Comparison of ENCODE assay signal across 16 mouse cellular contexts in the genomic region with DNA sequence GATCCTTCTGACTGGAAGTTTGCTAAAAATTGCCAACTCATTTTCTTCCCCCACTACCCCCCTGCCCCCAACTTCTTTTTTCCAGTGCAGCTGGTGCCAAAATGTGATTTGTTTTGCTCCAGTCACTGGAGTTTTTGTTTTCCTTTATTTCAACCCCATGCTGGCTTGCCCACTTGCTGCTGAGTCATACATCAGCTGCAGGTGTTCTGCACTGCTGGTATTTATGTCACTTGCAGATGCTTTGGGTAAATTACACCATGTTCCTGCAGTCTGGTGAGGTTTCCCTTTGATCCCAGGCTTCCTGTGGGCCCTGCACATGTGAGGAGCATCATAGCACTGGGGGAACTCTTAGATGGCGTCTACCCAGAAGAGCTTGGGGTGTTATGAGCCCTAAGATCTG.
DNase-seq lines count a peak whose midpoint lies in the region; ATAC-seq and TF ChIP-seq lines count a peak whose summit lies in the region.
"Had no signal": no experiment of that assay in that cellular context is flagged by ENCODE, and none has a peak within 500 bp of the region (broad histone marks: within the 10 kb centered on the region; RNA-seq: fewer than 3 reads in every experiment).

No protein-coding gene starts in this region.

- 0 out of 2 replicates have a peak, but pooled peaks have one; percentile 27 for ATAC-seq in midbrain, embryonic 11.5 days (ENCODE audit: low FRiP score)
- no peak for ATAC-seq in midbrain, postnatal 0 days (ENCODE audit: low FRiP score)

- H3K36me3 ChIP-seq in midbrain, embryonic 11.5 days (ENCODE audit: control insufficient read depth, insufficient read depth, low read length): no peaks in the 10 kb centered on the region
- no peaks in the 10 kb centered on the region for H3K36me3 ChIP-seq in midbrain, postnatal 0 days (ENCODE audit: insufficient read depth, low read length)
- H3K36me3 ChIP-seq in kidney, adult 2 months (ENCODE audit: control insufficient read depth, insufficient read depth, low read length): no peaks in the 10 kb centered on the region
- H3K36me3 ChIP-seq: heart, embryonic 12.5 days; hindbrain, embryonic 12.5 days; limb, embryonic 15.5 days had no signal

- no peak overlapping the region for H3K9ac ChIP-seq in midbrain, embryonic 11.5 days (ENCODE audit: low read length)
- H3K9ac ChIP-seq in midbrain, postnatal 0 days (replicated peaks; ENCODE audit: low read length, poor library complexity, severe bottlenecking): no peak overlapping the region
- H3K9ac ChIP-seq: heart, embryonic 12.5 days; hindbrain, embryonic 12.5 days; limb, embryonic 15.5 days had no signal

- no peak overlapping the region for H3K27ac ChIP-seq in midbrain, embryonic 11.5 days (ENCODE audit: low read depth, low read length)
- H3K27ac ChIP-seq in midbrain, postnatal 0 days (ENCODE audit: low read depth, low read length): no peak overlapping the region
- H3K27ac ChIP-seq in kidney, adult 2 months (ENCODE audit: insufficient read depth, low read depth, low read length): no peak overlapping the region
- H3K27ac ChIP-seq: hindbrain, embryonic 12.5 days; kidney, postnatal 0 days; limb, embryonic 15.5 days had no signal

- no peak overlapping the region for H3K4me3 ChIP-seq in midbrain, embryonic 11.5 days (ENCODE audit: low read depth, low read length)
- no peak overlapping the region for H3K4me3 ChIP-seq in midbrain, postnatal 0 days (ENCODE audit: low read depth, low read length)
- H3K4me3 ChIP-seq in kidney, adult 2 months (ENCODE audit: insufficient read depth, low read depth, low read length): no peak overlapping the region
- H3K4me3 ChIP-seq: heart, embryonic 12.5 days; hindbrain, embryonic 12.5 days; limb, embryonic 15.5 days had no signal

- no peak for TF ChIP-seq POLR2A in kidney, adult 2 months (IDR thresholded peaks at IDR 0.05; ENCODE audit: low read depth, low read length)

- no peak overlapping the region for H3K4me2 ChIP-seq in midbrain, embryonic 11.5 days
- H3K4me2 ChIP-seq in midbrain, postnatal 0 days (ENCODE audit: low read depth, low read length, poor library complexity, severe bottlenecking): no peak overlapping the region
- H3K4me2 ChIP-seq: heart, embryonic 12.5 days; hindbrain, embryonic 12.5 days; limb, embryonic 15.5 days had no signal

- no peaks in the 10 kb centered on the region for H3K9me3 ChIP-seq in midbrain, embryonic 11.5 days (ENCODE audit: control insufficient read depth, low read length)
- H3K9me3 ChIP-seq in midbrain, postnatal 0 days (ENCODE audit: low read length): no peaks in the 10 kb centered on the region
- H3K9me3 ChIP-seq: heart, embryonic 12.5 days; hindbrain, embryonic 12.5 days; limb, embryonic 15.5 days had no signal

- no peak for TF ChIP-seq CTCF in midbrain, postnatal 0 days (IDR thresholded peaks at IDR 0.05)
- no peak for TF ChIP-seq CTCF in kidney, adult 2 months (conservative IDR thresholded peaks at IDR 0.05; ENCODE audit: insufficient read depth, insufficient read length, low read depth, low read length)

- DNase-seq in midbrain, embryonic 11.5 days (ENCODE audit: low spot score, missing footprints): no peak
- no peak for DNase-seq in midbrain, postnatal 0 days (ENCODE audit: low spot score)
- DNase-seq in embryo, embryonic 10 days (ENCODE audit: low spot score): peak; percentile 22
- DNase-seq in hindlimb bud, embryonic 11.5 days (ENCODE audit: extremely low spot score, low read depth, low spot score): peak; percentile 41
- DNase-seq in right cerebral cortex, postnatal 36 days (ENCODE audit: low spot score in 2 of 2): peak; percentile 1
- DNase-seq in layer of hippocampus, postnatal 14 days (ENCODE audit: low spot score in 2 of 2): no peak
- DNase-seq in kidney, adult 2 months: no peak
- DNase-seq: adrenal gland, postnatal 25 days; cerebellum, postnatal 25 days; gastrocnemius, postnatal 36 days; lung, adult 2 months; spleen, adult 18-20 months had no signal

- no peaks in the 10 kb centered on the region for H3K27me3 ChIP-seq in midbrain, embryonic 11.5 days (ENCODE audit: control insufficient read depth, insufficient read depth, low read length)
- H3K27me3 ChIP-seq in midbrain, postnatal 0 days (ENCODE audit: insufficient read depth, low read length): no peaks in the 10 kb centered on the region
- H3K27me3 ChIP-seq in kidney, adult 2 months (replicated peaks; ENCODE audit: control insufficient read depth, insufficient read depth, low read length): no peaks in the 10 kb centered on the region
- H3K27me3 ChIP-seq: heart, embryonic 12.5 days; hindbrain, embryonic 12.5 days; limb, embryonic 15.5 days had no signal

- 57% methylated on average over 1 of the region's 1 CpGs for WGBS in midbrain, embryonic 11.5 days
- 64% methylated on average over 1 of the region's 1 CpGs for WGBS in midbrain, postnatal 0 days
- WGBS in kidney, adult 2 months: 60% methylated on average over 1 of the region's 1 CpGs

- H3K4me1 ChIP-seq in midbrain, embryonic 11.5 days (ENCODE audit: control insufficient read depth, insufficient read depth, low read length): no peaks in the 10 kb centered on the region
- no peaks in the 10 kb centered on the region for H3K4me1 ChIP-seq in midbrain, postnatal 0 days (ENCODE audit: insufficient read depth, low read length)
- H3K4me1 ChIP-seq in kidney, adult 2 months (ENCODE audit: control insufficient read depth, insufficient read depth, low read length): no peaks in the 10 kb centered on the region
- H3K4me1 ChIP-seq: heart, embryonic 12.5 days; hindbrain, embryonic 12.5 days had no signal

Comparison
In these comparisons a context has a peak if more than half of its experiments do, and no peak if none do; other contexts are left out.
1. DNase-seq: peak in embryo, embryonic 10 days (single experiment), hindlimb bud, embryonic 11.5 days (single experiment) and right cerebral cortex, postnatal 36 days (2 of 2); none in midbrain, embryonic 11.5 days (single experiment), midbrain, postnatal 0 days (single experiment), layer of hippocampus, postnatal 14 days (0 of 2) and kidney, adult 2 months (single experiment).